Mouse (Mus musculus) T-helper 1 cell (primary cell): ENCODE measurements around the gene Syt12.

Experiments used
- in situ Hi-C: fragments of 300-600 bp; cut with MboI, MseI; formaldehyde crosslinking; loops from one replicate; pipeline ENCODE4 v1.15.1; 2025; ENCODE audit warnings: high pct_unique_total_duplicates

The Syt12 gene

DNA sequence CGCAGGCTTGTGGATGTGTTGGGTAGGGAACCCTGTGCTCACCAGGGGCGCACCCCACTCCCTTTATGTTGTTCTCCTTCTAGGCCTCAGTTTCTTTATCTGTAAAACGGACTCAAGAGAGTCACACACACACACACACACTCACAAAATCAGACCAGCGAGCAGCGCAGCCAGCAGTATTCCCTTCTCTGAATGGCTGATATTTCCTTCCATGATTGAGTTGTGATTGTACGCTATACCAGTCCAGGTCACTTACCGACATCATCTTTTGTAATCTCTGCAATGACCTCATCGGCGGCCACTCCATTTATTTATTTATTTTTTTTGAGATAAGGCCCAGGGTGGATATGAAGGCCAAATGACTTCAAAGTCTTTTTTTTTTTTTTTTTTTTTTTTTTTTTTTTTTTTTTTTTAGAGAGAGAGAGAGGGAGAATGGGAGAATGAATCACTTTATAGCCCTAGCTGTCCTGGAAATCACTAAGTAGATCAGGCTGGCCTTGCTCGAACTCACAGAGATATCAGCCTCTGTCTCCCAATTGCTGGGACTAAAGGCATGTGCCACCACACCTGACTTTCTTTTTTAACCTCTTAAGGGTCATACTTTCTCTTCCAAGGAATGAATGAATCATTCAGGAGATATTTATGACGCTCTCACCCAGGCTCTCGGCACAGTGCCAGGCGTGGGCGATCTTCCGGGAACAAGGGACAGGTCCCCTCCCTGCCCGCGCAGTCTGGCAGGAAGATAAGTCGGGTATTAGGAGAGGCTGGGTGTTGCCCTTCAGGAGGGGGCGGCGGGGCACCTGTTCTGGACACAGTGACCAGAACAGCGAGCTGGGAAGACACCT, at the start of gene Syt12:
Gene Syt12 (minus strand): TSS at position 103 of the 845 bp plus-strand sequence.
- in situ Hi-C loops, result no loop called here

DNA sequence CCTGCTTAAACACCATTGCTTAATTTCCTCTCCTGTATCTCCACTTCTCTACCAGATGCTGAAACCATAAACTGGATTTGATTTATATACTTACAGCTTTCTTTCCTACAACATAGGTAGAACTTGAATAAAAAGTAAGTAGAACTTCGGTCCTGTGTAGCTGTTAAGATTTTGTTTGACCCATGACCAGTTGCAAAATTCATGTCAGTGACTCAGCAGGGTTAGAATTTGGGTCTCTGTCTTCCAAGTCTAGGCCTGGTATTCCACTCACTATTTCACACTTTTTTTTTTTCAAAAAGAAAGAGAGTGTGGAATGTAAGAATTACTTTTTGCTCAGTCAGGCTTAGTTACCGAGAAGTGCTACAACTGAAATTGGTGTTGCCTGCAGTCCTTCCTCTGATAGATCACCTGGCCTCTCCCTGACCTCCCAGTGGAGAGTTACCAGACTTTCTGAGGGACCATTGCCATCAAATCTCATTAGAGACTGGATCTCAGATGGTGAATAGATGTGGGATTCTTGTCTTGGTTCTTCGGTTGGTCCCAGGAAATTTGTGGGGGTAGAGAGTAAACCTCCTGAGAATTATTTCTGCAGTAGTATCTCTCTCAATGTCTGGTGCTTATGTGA, 44.3 kb upstream of the Syt12 start:
- in situ Hi-C loops, result no loop called here

DNA sequence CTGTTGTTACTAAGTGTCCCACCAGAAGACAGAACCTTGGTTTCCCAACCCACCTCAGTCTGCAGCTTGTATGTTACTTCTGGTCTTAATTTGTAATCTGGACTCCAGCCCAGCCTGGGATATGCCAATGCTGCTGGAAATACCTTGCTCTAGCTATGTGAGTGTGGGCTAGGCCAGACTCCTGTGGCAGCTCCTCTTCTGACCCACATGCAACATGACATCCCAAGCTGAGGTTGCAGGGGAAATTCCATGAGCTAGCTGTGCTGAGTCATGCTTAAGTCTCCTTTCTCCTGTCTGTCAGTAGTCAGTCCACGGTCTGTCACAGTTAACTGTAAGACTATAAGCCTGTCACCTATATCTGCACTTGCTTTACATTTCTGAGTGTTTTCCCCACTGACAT, 40.2 kb upstream of the Syt12 start:
- in situ Hi-C loops, result no loop called here

DNA sequence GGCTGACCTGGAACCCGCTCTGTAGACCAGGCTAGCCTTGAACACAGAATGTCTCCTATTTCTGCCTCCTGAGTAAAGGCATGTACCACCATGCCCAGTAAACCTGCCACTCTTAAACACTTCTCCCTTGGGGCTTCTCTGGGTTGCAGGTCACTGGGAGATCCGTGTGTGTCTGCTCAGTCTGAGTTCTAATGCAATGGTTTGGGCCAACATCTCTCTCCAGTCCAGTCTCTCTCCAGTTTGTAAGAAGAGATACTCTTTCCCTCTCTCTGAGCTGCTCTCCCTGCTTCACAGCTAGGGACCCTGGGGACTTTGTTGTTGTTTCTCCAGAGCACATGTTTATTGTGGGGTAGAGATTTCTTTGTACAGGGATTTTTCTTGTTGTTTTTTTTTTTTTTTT, 39.0 kb upstream of the Syt12 start:
- in situ Hi-C loops, result no loop called here

DNA sequence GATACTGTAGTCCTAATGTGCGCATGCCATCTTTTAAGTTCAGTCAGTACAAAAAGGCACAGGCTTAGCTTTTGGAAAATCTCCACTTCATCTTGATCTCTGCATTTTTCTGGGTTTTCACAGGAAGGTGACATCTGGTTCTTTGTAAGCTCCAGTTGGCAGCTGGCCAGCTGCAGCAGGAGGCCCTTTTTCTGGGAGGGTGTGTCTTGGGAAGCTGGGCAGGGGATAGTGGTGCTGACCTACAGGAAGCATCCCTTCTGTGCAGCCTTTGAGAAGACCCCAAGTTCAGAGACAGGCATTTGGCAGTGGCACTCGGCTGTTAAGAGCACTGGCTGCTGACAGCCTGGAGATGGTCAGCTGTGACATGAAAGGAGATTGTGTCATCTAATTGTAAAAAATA, 38.5 kb upstream of the Syt12 start:
- in situ Hi-C loops, result no loop called here

DNA sequence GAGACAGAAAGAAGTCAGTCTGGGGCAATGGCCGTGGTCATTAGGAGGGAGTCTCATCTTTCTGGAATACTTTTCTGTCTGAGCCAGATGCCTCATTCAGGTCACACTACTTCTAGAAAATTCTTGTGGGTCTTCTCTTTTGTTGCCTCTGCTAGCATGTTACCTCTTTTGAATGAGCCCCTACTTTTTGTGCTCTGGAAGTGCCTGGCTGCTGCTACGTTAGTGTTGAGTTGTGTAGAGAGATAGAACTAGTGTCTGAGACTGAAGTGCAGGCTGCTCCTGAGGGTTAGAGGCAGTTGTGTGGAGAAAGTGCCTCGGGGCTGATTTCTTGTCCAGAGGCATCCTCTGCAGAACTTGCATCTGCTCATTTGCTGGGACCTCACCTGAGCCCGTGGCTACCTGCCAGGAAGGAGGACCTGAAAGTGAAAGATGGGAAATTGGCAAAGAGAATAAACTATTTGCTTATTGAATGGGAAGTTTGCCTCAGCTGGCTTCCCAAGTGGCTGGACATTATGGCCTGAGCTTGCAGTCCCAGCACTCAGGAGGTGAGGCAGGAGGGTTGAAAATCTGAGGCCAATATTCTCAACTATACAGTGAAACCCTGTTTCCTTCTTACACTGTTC, 36.1 kb upstream of the Syt12 start:
- in situ Hi-C loops, result no loop called here

DNA sequence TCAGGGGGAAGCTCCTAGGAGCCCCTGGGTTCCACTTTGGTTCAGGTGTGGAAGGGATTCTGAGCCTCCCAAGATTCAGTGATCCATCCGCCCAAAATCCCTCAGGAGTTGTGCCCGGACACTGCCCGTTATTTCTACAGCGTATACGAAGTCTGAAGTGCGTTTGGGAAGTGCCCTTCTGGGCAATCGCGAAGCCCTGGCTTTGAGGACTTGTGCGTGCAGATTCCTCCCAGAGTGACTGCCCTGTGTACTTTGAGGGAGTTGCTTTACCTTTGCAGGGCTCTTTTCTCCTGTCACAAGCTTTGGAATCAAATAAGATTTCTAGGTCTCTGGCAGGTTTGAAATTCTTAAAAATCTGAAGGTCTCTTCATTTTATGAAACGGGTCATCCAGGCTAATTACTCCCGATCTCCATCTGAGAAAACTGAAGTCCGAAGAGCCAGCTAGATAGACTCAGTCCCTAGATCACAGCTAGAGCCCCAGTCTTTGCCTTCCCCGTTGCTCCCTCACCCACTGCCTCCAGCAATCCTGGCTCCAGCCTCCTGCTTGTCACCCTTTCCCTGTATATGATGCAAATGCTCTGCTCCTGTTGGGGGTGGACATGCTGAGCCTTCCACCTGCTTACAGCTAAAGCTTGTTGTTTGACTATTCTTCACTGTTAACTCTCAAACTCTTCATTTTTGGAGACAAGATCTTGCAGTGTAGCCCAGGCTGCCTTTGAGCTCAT, 34.0 kb upstream of the Syt12 start:
- in situ Hi-C loops, result no loop called here

DNA sequence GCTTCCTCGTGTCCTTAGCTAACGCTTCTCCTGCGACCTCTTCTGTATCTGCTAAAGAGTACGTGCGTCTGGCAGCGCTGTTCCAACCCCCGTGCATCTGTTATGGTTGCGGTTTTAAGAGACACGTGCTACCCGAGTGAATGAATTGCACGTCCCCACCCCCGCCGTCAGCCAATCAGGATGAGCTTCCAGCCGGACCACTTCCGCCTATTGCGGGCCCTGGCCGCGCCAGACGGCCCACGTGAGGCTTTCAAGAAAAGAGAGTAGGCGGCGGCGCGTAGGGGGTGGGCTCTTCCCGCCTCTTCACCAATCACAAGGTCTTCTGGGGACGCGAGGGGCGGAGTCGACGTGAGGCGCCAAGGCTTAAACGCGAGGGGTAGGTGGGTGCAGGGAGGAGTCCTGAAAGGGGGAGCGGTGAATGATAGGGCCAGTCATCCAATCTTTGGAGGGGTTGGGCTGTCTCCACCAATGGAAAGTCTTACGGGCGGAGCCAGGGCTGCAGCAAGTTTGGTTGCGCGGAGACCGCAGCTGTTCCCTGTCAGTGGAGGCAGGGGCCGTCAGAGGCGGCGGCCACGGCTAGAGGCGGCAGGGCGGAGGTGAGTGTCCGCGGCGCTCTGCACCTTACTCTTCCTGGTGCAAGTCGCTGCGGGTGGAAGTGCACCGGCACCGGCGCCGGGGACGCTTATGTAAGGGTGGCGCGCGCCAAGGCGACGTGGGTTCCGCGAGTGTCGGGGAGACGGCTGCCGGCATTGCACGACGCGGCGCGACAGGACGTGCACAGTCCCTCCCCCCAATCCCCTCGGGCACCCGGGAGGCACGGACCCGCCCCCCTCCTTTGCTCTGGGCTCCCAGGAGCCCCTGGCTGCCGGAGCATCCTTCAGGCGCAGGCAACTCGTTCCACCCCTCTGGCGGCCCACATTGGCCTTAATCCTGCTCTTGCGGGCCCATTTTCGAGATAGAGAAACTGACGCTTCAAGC, 33.0 kb upstream of the Syt12 start, which contains the start of gene Pcx:
Gene Pcx (plus strand): TSS at position 487 of the 978 bp plus-strand sequence.
- in situ Hi-C loops, result loop anchor here (10.0 kb wide), 1 partner anchor 1245 kb away; no protein-coding TSS in a partner anchor

DNA sequence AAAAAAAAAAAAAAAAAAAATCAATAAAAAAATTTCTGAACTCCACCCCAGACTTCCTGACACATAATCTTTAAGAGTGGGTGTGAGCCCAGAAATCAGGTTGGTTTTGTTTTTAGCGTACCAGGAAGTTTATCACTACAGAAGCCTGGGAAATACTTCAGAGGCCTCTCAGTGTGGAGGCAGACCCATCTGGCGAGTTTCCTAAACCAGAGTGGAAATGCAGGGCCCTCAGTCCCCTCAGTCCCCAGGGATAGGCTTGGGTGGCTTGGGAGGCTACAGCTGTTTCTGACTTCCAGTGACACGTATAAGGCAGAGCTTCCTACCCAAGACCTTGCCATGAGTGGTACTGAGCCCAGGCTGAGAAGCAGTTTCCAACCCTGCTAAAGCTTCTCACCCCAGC, 30.5 kb upstream of the Syt12 start:
- in situ Hi-C loops, result loop anchor here (10.0 kb wide), 1 partner anchor 1243 kb away; no protein-coding TSS in a partner anchor

DNA sequence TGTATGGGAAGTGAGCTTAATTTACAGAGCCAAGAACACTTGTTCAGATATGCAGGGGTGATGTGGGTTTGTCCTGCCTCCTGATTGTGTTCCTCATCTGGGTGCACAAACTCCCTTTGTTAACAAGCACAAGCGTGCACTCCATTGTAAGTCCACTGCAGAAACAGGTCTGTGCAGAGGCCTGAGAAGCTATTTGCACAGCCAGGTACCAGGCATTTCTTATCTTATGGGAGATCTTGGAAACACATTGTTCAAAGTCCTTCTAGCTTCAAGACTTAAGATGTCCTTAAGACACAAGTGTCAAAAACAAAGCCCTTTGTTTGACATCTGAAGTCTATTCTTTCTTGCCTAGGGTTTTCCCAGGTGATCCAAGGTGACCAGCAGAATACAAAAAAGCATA, 27.6 kb upstream of the Syt12 start:
- in situ Hi-C loops, result loop anchor here (10.0 kb wide), 1 partner anchor 1240 kb away; no protein-coding TSS in a partner anchor

DNA sequence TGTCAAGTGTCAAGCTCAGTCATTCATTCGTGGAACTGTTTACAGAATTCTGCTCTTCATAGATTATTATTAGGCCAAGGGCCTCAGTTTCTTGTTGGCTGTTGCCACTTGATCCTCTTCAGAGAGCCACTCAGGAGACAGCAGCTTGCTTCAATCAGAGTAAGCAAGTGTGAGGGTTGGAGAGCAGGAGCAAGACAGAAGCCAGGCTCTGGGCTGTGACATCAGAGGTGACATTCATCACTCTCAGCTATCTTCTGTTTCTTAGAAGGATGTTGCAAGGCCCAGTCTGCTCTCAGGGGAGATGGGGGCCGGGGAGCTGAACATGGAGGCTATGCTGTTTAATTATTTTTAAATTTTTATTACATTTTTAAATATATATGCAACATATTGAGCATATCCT, 25.5 kb upstream of the Syt12 start:
- in situ Hi-C loops, result loop anchor here (10.0 kb wide), 1 partner anchor 1238 kb away; no protein-coding TSS in a partner anchor

DNA sequence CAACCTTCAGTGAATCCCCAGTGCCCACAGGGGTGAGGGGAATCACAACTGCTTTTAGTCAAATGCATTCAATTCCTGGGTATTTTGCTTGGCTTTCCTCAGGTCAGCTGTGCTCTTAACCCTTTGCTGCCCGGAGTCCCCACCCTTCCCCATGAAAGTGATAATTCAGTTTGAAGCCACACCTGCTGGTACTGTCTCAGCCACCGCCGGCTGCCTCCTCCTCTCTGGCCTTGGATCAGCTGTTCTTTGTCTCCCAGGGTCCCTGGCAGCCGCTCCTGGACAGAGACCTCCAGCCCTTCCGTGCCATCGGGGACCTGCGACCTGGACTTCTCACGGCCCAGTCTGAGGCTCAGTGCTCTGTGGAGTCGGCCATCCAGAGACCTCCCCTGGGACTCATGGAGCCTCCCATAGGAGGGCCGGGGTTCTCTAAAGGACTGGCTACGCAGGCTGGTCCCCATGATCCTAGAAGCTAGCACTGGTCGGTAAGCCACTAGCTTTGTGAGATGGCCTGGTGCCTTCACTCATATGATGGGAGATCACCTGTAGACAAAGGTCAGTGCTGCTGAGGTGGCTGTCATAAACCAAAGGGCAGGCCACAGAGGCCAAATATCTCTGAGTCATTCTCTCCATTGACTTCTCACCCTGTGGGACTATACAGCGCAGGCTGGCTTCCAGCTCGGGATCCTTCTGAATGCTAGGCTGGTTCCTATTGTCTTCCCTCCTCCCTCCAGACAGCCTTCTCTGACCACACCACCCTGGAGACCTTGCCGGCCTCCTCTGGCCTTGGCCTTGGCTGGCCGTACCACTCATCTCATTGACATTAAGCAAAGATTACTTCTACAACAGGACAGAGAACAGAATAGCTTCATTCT, 21.1 kb upstream of the Syt12 start, which contains the start of gene 2010003K11Rik:
Gene 2010003K11Rik (minus strand): TSS at position 522 of the 872 bp plus-strand sequence.
- in situ Hi-C loops, result no loop called here

DNA sequence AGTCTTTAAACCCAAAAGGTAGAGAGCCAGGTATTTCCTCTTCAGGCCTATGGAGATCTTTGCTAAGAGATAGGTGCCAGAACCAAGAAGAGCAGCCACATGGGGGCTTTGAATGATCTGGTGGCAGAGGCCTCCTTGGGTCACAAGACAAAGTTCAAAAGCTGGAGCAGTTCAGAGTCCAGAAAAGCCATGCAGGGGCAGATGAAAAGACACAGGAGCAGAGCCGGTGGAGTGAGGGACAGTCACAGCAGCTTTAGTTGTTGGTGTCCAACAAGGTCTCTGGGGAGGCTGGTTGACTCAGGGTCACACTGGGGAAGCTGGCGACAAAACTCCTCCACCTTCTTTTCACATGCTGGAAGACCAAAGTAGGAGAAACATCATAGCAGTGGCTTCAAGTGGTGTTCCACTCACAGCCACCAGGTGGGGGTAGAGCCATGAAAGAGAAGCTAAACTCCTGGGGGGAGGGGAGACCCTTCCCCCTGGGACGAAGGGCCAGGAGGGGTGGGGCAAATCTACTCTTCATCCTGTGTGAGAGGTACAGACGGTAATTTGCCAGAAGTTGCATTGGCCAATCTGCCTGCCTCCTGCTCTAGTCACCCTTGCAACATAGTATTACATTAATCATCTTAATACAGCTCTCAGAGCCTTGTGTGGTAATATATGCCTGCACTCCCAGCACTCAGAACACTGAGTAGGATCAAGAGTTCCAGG, 20.2 kb upstream of the Syt12 start:
- in situ Hi-C loops, result no loop called here

DNA sequence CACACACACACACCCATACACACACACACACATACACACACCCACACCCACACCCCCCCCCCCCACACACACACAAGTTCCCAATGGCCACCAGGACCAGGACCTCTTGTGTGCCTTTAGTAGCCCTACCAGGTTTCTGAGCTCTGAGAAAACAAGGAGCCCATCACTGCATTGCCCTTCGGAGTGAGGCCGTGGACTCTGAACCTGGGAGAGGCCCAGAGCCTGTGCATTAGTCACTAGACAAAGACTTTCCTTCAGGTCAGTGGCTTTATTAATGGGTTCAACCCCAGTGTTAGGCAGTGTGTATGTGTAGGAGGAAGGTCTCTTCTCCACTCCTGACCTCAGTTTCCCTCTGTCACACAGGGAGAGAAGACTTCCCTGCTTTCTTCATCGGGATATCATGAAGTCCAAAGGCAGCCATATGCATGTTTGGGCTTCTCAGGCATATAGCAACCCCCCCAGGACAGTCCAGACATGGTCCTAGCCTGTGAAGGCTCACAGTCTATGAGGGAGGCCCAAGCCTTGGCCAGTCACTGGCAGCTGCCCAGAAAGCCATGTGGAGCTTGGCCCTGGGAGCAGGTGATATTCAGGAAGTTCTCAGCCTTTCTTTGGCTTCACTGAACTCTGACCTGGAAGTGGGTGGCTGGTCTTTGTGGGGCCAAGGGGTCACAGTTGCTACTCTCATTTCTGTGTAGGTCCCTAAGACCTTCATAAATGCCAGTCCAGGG, 19.5 kb upstream of the Syt12 start:
- in situ Hi-C loops, result no loop called here

DNA sequence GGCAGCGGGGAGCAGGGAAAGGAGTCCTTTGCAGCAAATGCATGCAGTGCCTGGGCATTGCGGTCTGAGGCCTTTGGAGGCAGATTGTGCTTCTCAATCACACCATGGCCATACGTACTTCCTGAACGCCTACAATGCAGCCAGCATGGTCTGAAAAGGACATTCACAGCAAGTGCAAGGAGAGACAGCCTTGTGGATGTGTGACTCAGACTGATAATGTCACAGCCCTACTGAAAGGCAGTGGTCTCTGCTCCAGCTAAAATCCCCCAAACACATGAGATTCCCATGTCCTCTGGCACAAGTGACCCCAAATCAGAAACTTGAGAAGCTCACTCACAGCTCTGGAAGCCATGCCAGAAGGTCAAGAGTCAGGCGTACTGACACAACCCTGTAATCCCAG, 18.6 kb upstream of the Syt12 start:
- in situ Hi-C loops, result no loop called here

DNA sequence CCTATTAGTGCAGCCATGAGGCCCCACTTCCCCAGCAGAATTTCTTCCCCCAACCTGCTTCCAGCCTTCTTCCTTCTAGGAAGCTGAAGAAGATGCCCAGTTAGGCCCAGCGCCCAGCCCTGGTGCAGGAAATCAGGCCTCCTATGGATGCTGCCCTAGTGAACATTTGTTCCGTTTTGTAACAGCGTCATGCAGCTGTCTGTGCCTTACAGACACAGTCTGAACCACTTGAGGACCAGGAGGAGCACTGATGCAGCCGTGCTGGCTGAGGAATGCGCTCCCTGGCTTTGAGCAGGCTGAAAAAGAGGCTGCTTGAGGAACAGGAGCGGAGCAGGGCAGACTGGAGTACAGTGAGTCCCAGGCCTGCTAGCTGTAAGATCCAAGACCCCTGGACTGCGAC, 17.5 kb upstream of the Syt12 start:
- in situ Hi-C loops, result no loop called here

DNA sequence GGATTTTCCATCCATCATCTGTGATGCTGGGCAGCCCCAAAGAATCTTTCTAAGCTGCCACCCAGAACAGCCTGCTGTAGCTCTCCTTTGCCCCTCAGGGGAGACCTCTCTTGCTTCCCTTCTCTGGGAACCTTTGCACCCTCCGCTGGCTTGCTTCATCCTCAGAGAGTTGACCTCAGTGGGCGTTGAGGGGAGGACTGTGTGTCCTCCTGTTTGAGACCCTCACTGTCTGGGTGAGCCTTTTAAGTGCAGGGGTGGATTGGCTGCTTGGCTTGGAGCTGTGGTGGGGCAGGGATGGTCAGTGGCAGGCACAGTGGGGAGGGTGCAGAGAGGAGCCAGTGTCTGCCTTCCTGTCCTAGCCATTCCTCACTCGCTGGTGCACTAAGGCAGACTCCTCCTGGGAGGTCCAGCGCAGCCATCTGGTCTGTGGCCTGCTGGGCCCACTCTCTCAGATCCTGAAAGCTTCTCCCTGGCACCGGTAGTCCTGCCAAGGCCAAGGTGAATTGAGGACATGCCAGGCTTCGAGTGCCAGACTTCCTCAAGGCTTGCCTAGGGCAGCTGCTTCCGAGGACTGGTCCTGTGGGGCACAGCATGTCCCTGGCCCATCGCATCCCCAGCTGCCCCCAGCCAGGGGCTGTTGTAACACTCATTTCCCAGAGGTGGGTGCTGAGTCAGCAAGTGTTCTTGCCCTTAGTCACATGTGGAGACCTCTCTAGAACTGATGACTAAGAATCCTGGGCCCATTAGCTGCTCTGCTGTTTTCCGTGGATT, 15.5 kb upstream of the Syt12 start:
- in situ Hi-C loops, result no loop called here
